Mouse (Mus musculus) heart, postnatal 0 days (tissue): ENCODE data around the gene Prl3d1. TPM values are rescaled to one million over a fixed set of nuclear protein-coding genes. Genes with fewer than 3 reads are reported as not detected.
"Not testable (repeated sequence)": the region's sequence is repeated elsewhere in the genome, so short reads cannot be mapped to it uniquely, and the experiment has no call there.

ENCODE experiments used
- ATAC-seq: fragments of 200-750 bp; cut with Nextera tagmentation; 2 replicates; pipeline ENCODE4 v1.8.0; 2017; ENCODE audit warnings: low read depth, moderate number of reproducible peaks, moderate library complexity; ENCODE audit not compliant: insufficient read depth
- DNase-seq: peaks from one replicate; pipeline ENCODE4 v3.0.0-alpha.2; 2016; ENCODE audit warnings: low spot score
- H3K27ac ChIP-seq: fragments of 300-500 bp; sonication (generic); 2 replicates; pipeline ENCODE4 v1.5.1; 2014; ENCODE audit warnings: low read depth, mild to moderate bottlenecking
- H3K27me3 ChIP-seq: fragments of 300-500 bp; sonication (generic); 2 replicates; pipeline ENCODE4 v1.6.1; 2014; ENCODE audit warnings: low read length, mixed read lengths; ENCODE audit not compliant: control insufficient read depth, insufficient read depth
- H3K36me3 ChIP-seq: fragments of 300-500 bp; sonication (generic); replicated peaks from 2 replicates; pipeline ENCODE4 v1.6.1; 2014; ENCODE audit warnings: low read length, mixed read lengths; ENCODE audit not compliant: control insufficient read depth, insufficient read depth
- H3K4me1 ChIP-seq: fragments of 300-500 bp; sonication (generic); 2 replicates; pipeline ENCODE4 v1.6.1; 2014; ENCODE audit warnings: antibody characterized with exemption; ENCODE audit not compliant: control insufficient read depth, insufficient read depth
- H3K4me2 ChIP-seq: fragments of 300-500 bp; sonication (generic); 2 replicates; pipeline ENCODE4 v1.6.1; 2014; ENCODE audit warnings: low read depth, mild to moderate bottlenecking, low read length, moderate library complexity
- H3K4me3 ChIP-seq: fragments of 300-500 bp; sonication (generic); 2 replicates; pipeline ENCODE4 v1.5.1; 2014; ENCODE audit warnings: low read depth, low read length
- H3K9ac ChIP-seq: fragments of 300-500 bp; sonication (generic); replicated peaks from 2 replicates; pipeline ENCODE4 v1.6.1; 2014; ENCODE audit warnings: low read depth, low read length, mixed read lengths
- H3K9me3 ChIP-seq: fragments of 300-500 bp; sonication (generic); replicated peaks from 2 replicates; pipeline ENCODE4 v1.6.1; 2016; ENCODE audit warnings: low read length; ENCODE audit not compliant: control insufficient read depth
- CTCF ChIP-seq: IDR thresholded peaks from 2 replicates; pipeline ENCODE4 v1.5.1; 2016; ENCODE audit warnings: antibody characterized with exemption, control low read depth, low read depth
- EP300 ChIP-seq: IDR thresholded peaks from 2 replicates; pipeline ENCODE4 v1.6.1; 2016; ENCODE audit warnings: antibody characterized with exemption, low read depth
- WGBS: fragments of 180-500 bp; shearing (Covaris S2); extraction: QIAGEN DNeasy Blood & Tissue Kit; methylation state at CpG from one replicate; pipeline ENCODE4 v1.1.7; 2014; 5-methylcytosine and 5-hydroxymethylcytosine counted together
- polyA plus RNA-seq: library from polyadenylated mRNA; unstranded; fragments of >200 nt; fragmentation: Nextera tagmentation; extraction: Ambion mirVana; gene quantifications from 2 replicates; pipeline ENCODE4 v1.2.1, GENCODE M21; 2015
- total RNA-seq: library from RNA; depleted of rRNA; stranded (reverse); fragments of >200 nt; gene quantifications from 2 replicates; pipeline ENCODE4 v1.2.3, GENCODE M21; 2014; ENCODE audit warnings: low replicate concordance; rRNA removed

Prl3d1 gene
- total RNA-seq (not detected in 2 replicates), polyA plus RNA-seq (not detected in 2 replicates)

- H3K27ac ChIP-seq, H3K4me1 ChIP-seq, H3K9ac ChIP-seq, DNase-seq, H3K9me3 ChIP-seq, H3K27me3 ChIP-seq, H3K36me3 ChIP-seq, H3K4me2 ChIP-seq, ATAC-seq, H3K4me3 ChIP-seq: not testable (repeated sequence)
- WGBS = 76% methylated on average over 5 of the region's 5 CpGs
Observed at GRCm38 (mm10) chr13:27093890-27094289, at the start of gene Prl3d1. TSS of gene Prl3d1 (plus strand) at chr13:27094190.

GRCm38 (mm10) chr13:27057270-27057669, 36.7 kb upstream of the Prl3d1 start, which contains the start of gene Prl:
TSS of gene Prl (plus strand) at chr13:27057570.
- H3K4me1 ChIP-seq = no peaks in the 10 kb centered on the region
- H3K36me3 ChIP-seq = no peaks in the 10 kb centered on the region
- 74% methylated on average over 1 of the region's 1 CpGs for WGBS
- H3K9me3 ChIP-seq = no peaks in the 10 kb centered on the region
- no peak within 1 kb of the TSS for H3K9ac ChIP-seq
- no peak within 1 kb of the TSS for H3K4me2 ChIP-seq
- DNase-seq (no peak), ATAC-seq (no peak)
- TF ChIP-seq CTCF (no peak), EP300 (no peak)
- H3K27ac ChIP-seq = no peak within 1 kb of the TSS
- no peak within 1 kb of the TSS for H3K4me3 ChIP-seq
- H3K27me3 ChIP-seq = no peaks in the 10 kb centered on the region

DNA sequence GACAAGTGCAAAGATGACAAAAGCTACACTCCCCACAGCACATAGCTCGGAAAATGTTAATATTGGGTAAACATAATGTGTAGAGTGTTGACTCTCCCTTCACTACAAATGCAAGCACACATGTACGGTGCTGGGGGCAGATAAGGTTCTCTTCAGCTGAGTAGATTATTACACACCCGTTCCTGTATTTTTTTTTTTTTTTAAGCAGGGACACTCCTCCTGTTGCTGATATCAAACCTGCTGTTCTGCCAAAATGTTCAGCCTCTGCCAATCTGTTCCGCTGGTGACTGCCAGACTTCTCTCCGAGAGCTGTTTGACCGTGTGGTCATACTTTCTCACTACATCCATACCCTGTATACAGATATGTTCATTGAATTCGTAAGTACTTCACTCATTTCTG, 34.8 kb upstream of the Prl3d1 start:
- no peaks in the 10 kb centered on the region for H3K4me1 ChIP-seq
- H3K27me3 ChIP-seq = no peaks in the 10 kb centered on the region
- DNase-seq (no peak), ATAC-seq (no peak)
- H3K9me3 ChIP-seq = no peaks in the 10 kb centered on the region
- H3K36me3 ChIP-seq = no peaks in the 10 kb centered on the region
- no peak overlapping the region for H3K4me3 ChIP-seq
- no peak overlapping the region for H3K27ac ChIP-seq
- H3K9ac ChIP-seq = no peak overlapping the region
- 50% methylated on average over 7 of the region's 7 CpGs for WGBS
- no peak for TF ChIP-seq EP300
- no peak for TF ChIP-seq CTCF
- no peak overlapping the region for H3K4me2 ChIP-seq

DNA sequence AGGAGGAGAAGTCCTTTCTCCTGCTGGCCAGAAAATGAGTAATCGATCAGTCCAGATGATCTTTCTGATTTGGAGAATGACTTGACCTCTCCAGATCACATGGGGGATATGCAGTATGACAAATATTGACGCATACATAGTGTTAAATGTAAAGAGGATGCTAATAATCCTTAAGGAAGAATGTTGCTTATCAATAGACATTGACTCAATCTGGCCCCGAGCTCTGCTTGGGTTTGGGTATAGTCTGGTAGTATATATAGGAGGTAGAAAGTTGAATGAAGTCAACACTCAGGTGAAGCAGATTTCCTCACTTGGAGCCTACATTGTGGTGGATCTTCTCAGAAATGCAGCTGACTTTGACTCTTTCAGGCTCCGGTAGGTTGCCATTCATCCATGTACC, 27.4 kb downstream of the Prl3d1 start, which contains the start of gene Prl3d2:
Gene Prl3d2, plus strand, starts transcription at position 301 of the 400 bp plus-strand sequence.
- ATAC-seq, H3K4me2 ChIP-seq, H3K4me3 ChIP-seq, H3K9me3 ChIP-seq, H3K4me1 ChIP-seq, H3K27me3 ChIP-seq, H3K36me3 ChIP-seq, DNase-seq, H3K27ac ChIP-seq, H3K9ac ChIP-seq: not testable (repeated sequence)
- WGBS = 76% methylated on average over 4 of the region's 4 CpGs

DNA sequence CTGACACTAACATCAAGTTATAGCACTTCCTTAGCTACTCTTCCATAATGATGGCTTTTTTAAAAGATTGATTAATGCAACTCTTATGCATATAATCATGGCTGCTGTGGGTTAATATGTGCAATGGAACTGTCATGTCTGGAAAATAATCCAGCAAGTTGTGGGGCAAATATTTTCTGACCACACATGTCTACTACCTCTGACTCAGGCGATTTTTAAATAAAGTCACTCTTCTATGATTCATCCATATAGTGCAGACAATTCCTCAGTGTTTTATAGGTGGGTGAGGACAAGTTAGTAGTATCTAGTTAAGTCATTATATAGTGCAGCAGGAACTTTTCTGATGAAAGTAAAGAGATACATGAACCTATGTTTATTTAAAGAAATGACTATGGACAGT, 54.3 kb downstream of the Prl3d1 start:
- Histone ChIP-seq H3K36me3 (no peaks in the 10 kb centered on the region), H3K9me3 (no peaks in the 10 kb centered on the region), H3K4me2 (no peak overlapping the region), H3K4me3 (no peak overlapping the region), H3K27ac (no peak overlapping the region), H3K27me3 (no peaks in the 10 kb centered on the region), H3K9ac (no peak overlapping the region), H3K4me1 (no peaks in the 10 kb centered on the region)
- no peak for DNase-seq
- WGBS = 48% methylated on average over 1 of the region's 1 CpGs
- TF ChIP-seq EP300 (no peak), CTCF (no peak)
- no peak for ATAC-seq

Other genes starting within 250 kb of the Prl3d1 start
- gene Prl, start 36.6 kb upstream of the Prl3d1 start, total RNA-seq = not detected in 2 replicates
- not detected in 2 replicates for gene Prl, start 36.6 kb upstream of the Prl3d1 start, polyA plus RNA-seq
- gene Prl3d2, start 27.5 kb downstream of the Prl3d1 start, total RNA-seq = not detected in 2 replicates
- gene Prl3d2, start 27.5 kb downstream of the Prl3d1 start, polyA plus RNA-seq = not detected in 2 replicates
- gene Prl3d3, start 62.6 kb downstream of the Prl3d1 start, total RNA-seq = not detected in 2 replicates
- gene Prl3d3, start 62.6 kb downstream of the Prl3d1 start, polyA plus RNA-seq = not detected in 2 replicates
- gene Prl3c1, start 102.5 kb downstream of the Prl3d1 start, total RNA-seq = not detected in 2 replicates
- not detected in 2 replicates for gene Prl3c1, start 102.5 kb downstream of the Prl3d1 start, polyA plus RNA-seq
- gene Prl3b1, start 147.7 kb downstream of the Prl3d1 start, total RNA-seq = not detected in 2 replicates
- not detected in 2 replicates for gene Prl3b1, start 147.7 kb downstream of the Prl3d1 start, polyA plus RNA-seq
- gene Prl3a1, start 165.2 kb downstream of the Prl3d1 start, total RNA-seq = not detected in 2 replicates
- gene Prl3a1, start 165.2 kb downstream of the Prl3d1 start, polyA plus RNA-seq = not detected in 2 replicates
- not detected in 2 replicates for gene Prl6a1, start 218.4 kb downstream of the Prl3d1 start, total RNA-seq
- gene Prl6a1, start 218.4 kb downstream of the Prl3d1 start, polyA plus RNA-seq = not detected in 2 replicates